Mouse (Mus musculus) lung, postnatal 0 days (tissue): ENCODE results near the gene Spast. TPM values are rescaled to one million over a fixed set of nuclear protein-coding genes. Genes with fewer than 3 reads are reported as not detected.

Experiments used
- ATAC-seq: fragments of 200-750 bp; cut with Nextera tagmentation; 2 replicates; pipeline ENCODE4 v1.8.0; 2017; ENCODE audit warnings: moderate library complexity
- DNase-seq: peaks from one replicate; pipeline ENCODE4 v3.0.0-alpha.2; 2016; ENCODE audit warnings: low spot score
- H3K27ac ChIP-seq: fragments of 300-500 bp; sonication (generic); 2 replicates; pipeline ENCODE4 v1.5.1; 2014; ENCODE audit warnings: antibody characterized with exemption, mild to moderate bottlenecking, low read length, mixed read lengths
- H3K27me3 ChIP-seq: fragments of 300-500 bp; sonication (generic); replicated peaks from 2 replicates; pipeline ENCODE4 v1.6.1; 2014; ENCODE audit warnings: low read length, mixed read lengths; ENCODE audit not compliant: insufficient read depth
- H3K36me3 ChIP-seq: fragments of 300-500 bp; sonication (generic); 2 replicates; pipeline ENCODE4 v1.6.1; 2014; ENCODE audit warnings: low read length, mixed read lengths; ENCODE audit not compliant: insufficient read depth
- H3K4me1 ChIP-seq: fragments of 300-500 bp; sonication (generic); 2 replicates; pipeline ENCODE4 v1.6.1; 2014; ENCODE audit warnings: antibody characterized with exemption, low read depth, low read length, mixed read lengths; ENCODE audit not compliant: insufficient read depth
- H3K4me2 ChIP-seq: fragments of 300-500 bp; sonication (generic); replicated peaks from 2 replicates; pipeline ENCODE4 v1.6.1; 2014; ENCODE audit warnings: low read depth, mild to moderate bottlenecking, low read length, moderate library complexity, mixed read lengths
- H3K4me3 ChIP-seq: fragments of 300-500 bp; sonication (generic); 2 replicates; pipeline ENCODE4 v1.5.1; 2014; ENCODE audit warnings: low read depth, low read length
- H3K9ac ChIP-seq: fragments of 300-500 bp; sonication (generic); replicated peaks from 2 replicates; pipeline ENCODE4 v1.6.1; 2014; ENCODE audit warnings: low read depth, mild to moderate bottlenecking
- H3K9me3 ChIP-seq: fragments of 300-500 bp; sonication (generic); 2 replicates; pipeline ENCODE4 v1.6.1; 2016; ENCODE audit warnings: low read length, mixed read lengths
- CTCF ChIP-seq: IDR thresholded peaks from 2 replicates; pipeline ENCODE4 v1.5.1; 2016; ENCODE audit warnings: antibody characterized with exemption, mild to moderate bottlenecking
- EP300 ChIP-seq: IDR thresholded peaks from 2 replicates; pipeline ENCODE4 v1.6.1; 2016; ENCODE audit warnings: antibody characterized with exemption, mild to moderate bottlenecking, control low read depth
- WGBS: fragments of 180-500 bp; shearing (Covaris S2); extraction: QIAGEN DNeasy Blood & Tissue Kit; methylation state at CpG from one replicate; pipeline ENCODE4 v1.1.7; 2014; 5-methylcytosine and 5-hydroxymethylcytosine counted together
- polyA plus RNA-seq: library from polyadenylated mRNA; unstranded; fragments of >200 nt; fragmentation: Nextera tagmentation; extraction: Ambion mirVana; gene quantifications from 2 replicates; pipeline ENCODE4 v1.2.1, GENCODE M21; 2015

Spast gene
- polyA plus RNA-seq, 1 experiment from 2014 or later = 10.1 TPM

DNA sequence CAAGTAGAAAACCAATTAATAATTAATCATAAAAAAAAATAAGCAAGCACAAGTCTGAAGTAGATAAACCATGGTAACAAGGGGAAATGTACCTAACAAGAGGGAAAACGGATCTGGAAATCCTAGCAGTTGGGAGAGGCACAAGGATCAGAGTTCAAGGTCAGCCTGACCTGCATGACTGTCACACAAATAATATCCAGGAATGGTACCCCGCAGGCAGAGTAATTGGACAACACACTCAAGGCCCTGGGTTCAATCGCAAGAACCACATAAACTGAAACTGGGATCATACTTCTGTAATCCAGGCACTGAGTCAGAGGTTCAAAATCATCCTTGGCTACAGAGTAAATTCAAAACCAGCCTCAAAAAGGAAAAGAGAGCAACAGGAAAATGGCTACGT is 33.2 kb upstream of the Spast start:
- no peak for ATAC-seq
- Histone ChIP-seq H3K4me2 (no peak overlapping the region), H3K4me1 (no peaks in the 10 kb centered on the region), H3K36me3 (no peaks in the 10 kb centered on the region), H3K4me3 (no peak overlapping the region), H3K9ac (no peak overlapping the region), H3K9me3 (no peaks in the 10 kb centered on the region), H3K27me3 (no peaks in the 10 kb centered on the region), H3K27ac (no peak overlapping the region)
- TF ChIP-seq EP300 = no peak
- TF ChIP-seq CTCF = no peak
- 92% methylated on average over 4 of the region's 4 CpGs for WGBS
- DNase-seq = no peak

DNA sequence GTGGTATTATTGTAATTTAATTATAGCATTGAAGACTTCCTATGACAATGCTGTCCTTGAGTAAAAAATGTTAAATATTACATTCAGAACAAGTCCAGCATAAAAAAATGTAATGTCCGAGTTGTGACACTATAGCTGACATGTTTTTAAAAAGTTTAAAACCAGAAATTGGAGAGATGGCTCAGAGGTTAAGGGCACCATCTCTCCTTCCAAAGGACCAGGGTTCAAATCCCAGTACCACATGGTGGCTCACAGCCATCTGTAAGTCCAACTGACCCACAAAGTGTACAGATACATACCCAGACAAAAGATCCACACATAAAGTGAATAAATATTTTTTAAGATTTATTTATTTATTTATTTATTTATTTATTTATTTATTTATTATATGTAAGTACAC is 32.8 kb upstream of the Spast start:
- ATAC-seq (no peak), DNase-seq (no peak)
- 84% methylated on average over 1 of the region's 1 CpGs for WGBS
- no peaks in the 10 kb centered on the region for H3K27me3 ChIP-seq
- H3K36me3 ChIP-seq = no peaks in the 10 kb centered on the region
- no peak overlapping the region for H3K4me2 ChIP-seq
- TF ChIP-seq CTCF (no peak), EP300 (no peak)
- no peaks in the 10 kb centered on the region for H3K4me1 ChIP-seq
- H3K4me3 ChIP-seq = no peak overlapping the region
- H3K9ac ChIP-seq = no peak overlapping the region
- H3K27ac ChIP-seq = no peak overlapping the region
- no peaks in the 10 kb centered on the region for H3K9me3 ChIP-seq

DNA sequence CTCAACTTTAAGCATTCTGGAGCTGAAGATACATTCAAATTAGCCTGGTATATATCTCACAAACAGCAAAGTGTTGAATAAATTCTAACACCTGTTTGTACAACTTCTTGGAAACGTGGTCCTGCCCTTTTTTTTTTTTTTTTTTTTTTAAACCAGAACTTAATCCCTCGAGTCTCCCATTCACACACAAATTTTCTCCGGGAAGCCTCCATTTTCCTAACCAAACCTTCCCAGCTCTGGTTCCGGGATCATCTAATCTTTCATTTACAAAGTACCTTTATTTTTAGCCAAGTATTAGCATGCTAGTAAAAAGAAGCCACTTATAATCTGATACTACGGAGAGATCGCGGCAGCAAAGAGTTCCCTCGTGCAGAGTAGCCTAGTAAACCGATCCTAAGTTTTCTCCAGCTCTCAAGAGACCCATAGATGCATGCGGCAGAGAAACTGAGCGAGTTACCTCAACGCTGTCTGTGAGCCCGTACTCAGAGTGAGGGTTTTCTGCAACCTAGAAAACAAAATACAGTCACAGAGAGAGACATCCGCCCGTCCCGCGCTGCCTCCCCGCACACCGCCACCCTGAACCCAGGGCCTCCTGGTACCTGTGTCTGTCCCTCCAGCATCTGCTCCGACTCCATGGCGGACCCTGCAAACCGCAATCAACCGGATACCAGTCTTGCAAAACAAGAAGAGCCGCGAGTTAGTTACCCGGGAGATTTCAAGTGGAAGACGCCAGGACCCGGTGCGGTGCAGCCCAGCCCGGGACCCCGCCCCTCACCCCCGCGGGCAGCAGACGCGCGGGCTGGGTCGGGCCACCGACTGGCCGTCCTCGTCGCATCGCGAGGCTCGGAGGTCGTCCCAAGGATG is 23.1 kb upstream of the Spast start:
- peak overlapping the region; percentile 85 for H3K4me2 ChIP-seq
- under 1% methylated on average over 45 of the region's 45 CpGs for WGBS
- no peaks in the 10 kb centered on the region for H3K36me3 ChIP-seq
- peak overlapping the region; percentile 55 for H3K9ac ChIP-seq
- H3K4me1 ChIP-seq = peaks cover 6% of the 10 kb centered on the region; the same call in 1 of the 2 replicates
- ATAC-seq (peak; percentile 83), DNase-seq (peak; percentile 7)
- TF ChIP-seq CTCF (no peak), EP300 (no peak)
- H3K27me3 ChIP-seq = no peaks in the 10 kb centered on the region
- H3K4me3 ChIP-seq = peak overlapping the region; percentile 86
- H3K9me3 ChIP-seq = no peaks in the 10 kb centered on the region
- H3K27ac ChIP-seq = peak overlapping the region; percentile 74

DNA sequence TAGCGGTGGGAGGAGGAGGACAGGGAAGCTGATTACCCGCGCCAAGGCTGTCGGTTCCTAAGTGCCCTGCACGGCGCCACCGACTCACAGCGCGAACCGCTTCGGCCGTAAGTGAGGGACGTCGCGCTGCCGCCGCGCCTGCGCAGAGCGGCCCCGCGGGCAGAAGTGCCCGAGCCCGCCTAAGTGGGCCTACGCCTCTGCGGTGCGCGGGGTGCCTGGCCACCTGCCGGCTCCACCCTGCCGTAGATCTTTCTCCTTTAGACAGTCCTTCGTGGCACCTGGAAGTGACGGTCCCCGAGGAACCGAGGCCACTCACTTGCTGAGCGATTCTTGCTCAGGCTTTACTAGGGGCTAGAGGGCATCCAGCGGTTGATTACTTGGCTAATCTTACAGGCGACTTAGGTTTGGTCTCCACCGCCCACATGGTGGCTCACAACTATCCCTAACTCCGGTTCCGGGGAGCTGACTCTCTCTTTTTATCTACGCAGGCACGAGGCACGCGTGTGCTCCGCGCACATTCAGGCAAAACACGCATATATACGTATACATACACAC is 22.4 kb upstream of the Spast start:
- DNase-seq (peak; percentile 94), ATAC-seq (peak; percentile 96)
- no peaks in the 10 kb centered on the region for H3K9me3 ChIP-seq
- H3K36me3 ChIP-seq = no peaks in the 10 kb centered on the region
- under 1% methylated on average over 46 of the region's 48 CpGs for WGBS
- peak; percentile 39; the same call in 1 of the 2 replicates for TF ChIP-seq CTCF
- no peak for TF ChIP-seq EP300
- H3K27me3 ChIP-seq = no peaks in the 10 kb centered on the region
- peaks cover 6% of the 10 kb centered on the region; the same call in 1 of the 2 replicates for H3K4me1 ChIP-seq
- peak overlapping the region; percentile 86 for H3K4me3 ChIP-seq
- peak overlapping the region; percentile 85 for H3K4me2 ChIP-seq
- peak overlapping the region; percentile 55 for H3K9ac ChIP-seq
- peak overlapping the region; percentile 74 for H3K27ac ChIP-seq

DNA sequence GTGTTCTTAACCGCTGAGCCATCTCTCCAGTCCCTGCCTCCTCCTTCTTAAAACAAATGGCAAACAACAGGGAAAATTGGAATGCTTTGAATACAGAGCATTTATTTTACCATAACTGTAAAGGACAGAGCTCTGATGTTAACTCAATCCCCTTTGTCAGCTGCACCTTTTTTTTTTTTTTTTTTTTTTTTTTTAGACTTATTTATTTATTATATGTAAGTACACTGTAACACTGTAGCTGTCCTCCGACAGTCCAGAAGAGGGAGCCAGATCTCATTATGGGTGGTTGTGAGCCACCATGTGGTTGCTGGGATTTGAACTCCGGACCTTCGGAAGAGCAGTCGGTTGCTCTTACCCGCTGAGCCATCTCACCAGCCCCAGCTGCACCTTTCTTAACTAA is 20.1 kb upstream of the Spast start:
- no peaks in the 10 kb centered on the region for H3K27me3 ChIP-seq
- no peak for DNase-seq
- H3K4me2 ChIP-seq = no peak overlapping the region
- no peak for TF ChIP-seq EP300
- peak; percentile 25; the same call in 1 of the 2 replicates for TF ChIP-seq CTCF
- H3K4me3 ChIP-seq = no peak overlapping the region
- no peak overlapping the region for H3K9ac ChIP-seq
- H3K9me3 ChIP-seq = no peaks in the 10 kb centered on the region
- peaks cover 6% of the 10 kb centered on the region; the same call in 1 of the 2 replicates for H3K4me1 ChIP-seq
- H3K36me3 ChIP-seq = no peaks in the 10 kb centered on the region
- no peak overlapping the region for H3K27ac ChIP-seq
- WGBS = 96% methylated on average over 6 of the region's 6 CpGs
- ATAC-seq = no peak

DNA sequence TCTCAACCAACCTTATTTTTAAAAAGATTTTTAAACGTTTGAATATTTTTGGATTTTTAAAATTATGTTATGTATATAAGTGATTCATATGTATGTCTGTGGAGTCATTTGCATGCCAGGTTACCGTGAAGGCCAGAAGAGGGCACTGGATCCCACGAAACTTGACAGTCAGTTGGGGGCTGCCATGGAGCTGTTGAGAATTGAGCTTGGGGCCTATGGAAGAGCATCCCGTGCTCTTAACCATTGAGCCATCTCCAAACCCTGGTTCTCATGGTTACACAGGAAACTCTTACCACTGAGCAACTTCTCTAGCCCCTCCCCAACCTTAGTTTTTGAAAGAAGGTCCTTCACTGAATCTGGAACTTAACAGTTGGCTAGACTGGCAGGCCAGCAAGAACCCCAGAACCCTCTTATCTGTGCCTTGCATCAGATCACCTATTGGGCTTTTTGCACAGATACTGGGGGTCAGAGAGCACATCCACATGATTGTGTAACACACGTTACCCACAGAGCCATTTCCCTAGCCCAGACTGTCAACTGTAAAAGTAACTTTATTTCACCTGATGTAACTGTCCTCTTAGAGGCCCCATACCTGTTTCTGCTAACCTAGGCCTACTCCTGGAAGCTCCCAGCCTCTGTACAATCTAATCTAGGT is 16.3 kb upstream of the Spast start:
- Histone ChIP-seq H3K9me3 (no peaks in the 10 kb centered on the region), H3K9ac (no peak overlapping the region), H3K27ac (no peak overlapping the region), H3K4me2 (no peak overlapping the region), H3K4me1 (no peaks in the 10 kb centered on the region), H3K27me3 (no peaks in the 10 kb centered on the region), H3K36me3 (no peaks in the 10 kb centered on the region), H3K4me3 (no peak overlapping the region)
- WGBS = 38% methylated on average over 5 of the region's 5 CpGs
- TF ChIP-seq CTCF = peak; percentile 50
- no peak for TF ChIP-seq EP300
- DNase-seq (no peak), ATAC-seq (no peak)
